Mouse (Mus musculus) olfactory bulb, adult 2 months (tissue): ENCODE measurements at regions not wholly inside any gene's neighbourhood (a gene's known extent, or its start where the extent isn't known, plus 50 kb on each side); places are given as distances from the start of the nearest gene placed in this dataset.

Experiments
- H3K27ac ChIP-seq: fragments of 200-500 bp; 2 replicates; pipeline ENCODE4 v1.5.1; 2012; ENCODE audit warnings: low read depth, low read length; ENCODE audit not compliant: insufficient read depth
- H3K4me1 ChIP-seq: fragments of 200-500 bp; 2 replicates; pipeline ENCODE4 v1.6.1; 2012; ENCODE audit warnings: low read length; ENCODE audit not compliant: control insufficient read depth, insufficient read depth
- H3K4me3 ChIP-seq: fragments of 200-500 bp; 2 replicates; pipeline ENCODE4 v1.5.1; 2012; ENCODE audit warnings: mild to moderate bottlenecking, low read depth, low read length, moderate library complexity; ENCODE audit not compliant: insufficient read depth
- CTCF ChIP-seq: fragments of 200-500 bp; IDR thresholded peaks from 2 replicates; pipeline ENCODE4 v1.5.1; 2012; ENCODE audit warnings: low read depth, mild to moderate bottlenecking, low read length, moderate library complexity; ENCODE audit not compliant: insufficient read depth
- POLR2A ChIP-seq: fragments of 200-500 bp; IDR thresholded peaks from 2 replicates; pipeline ENCODE4 v1.6.1; 2012; ENCODE audit warnings: mild to moderate bottlenecking, low read depth, low read length, moderate library complexity; ENCODE audit not compliant: insufficient read depth
- WGBS: fragments of 180-500 bp; shearing (Covaris S2); methylation state at CpG from one replicate; pipeline ENCODE4 v1.1.7; 2018; 5-methylcytosine and 5-hydroxymethylcytosine counted together

DNA sequence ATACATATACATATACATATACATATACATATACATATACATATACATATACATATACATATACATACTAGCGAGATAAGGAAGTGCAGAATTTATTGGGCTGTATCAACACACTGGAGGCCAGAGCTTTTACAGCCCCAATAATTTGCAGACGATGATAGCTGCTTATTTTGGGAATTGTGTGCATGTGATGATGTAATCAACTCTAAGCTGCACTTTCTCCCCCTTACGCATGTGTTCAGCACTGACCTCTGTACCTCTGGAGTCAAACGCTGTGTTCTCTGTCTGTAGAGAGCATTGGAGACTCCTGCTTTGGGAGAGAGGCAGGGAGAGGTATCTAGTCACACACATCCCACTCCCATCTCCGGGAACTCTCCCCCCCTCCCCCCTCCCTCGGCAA is 52.0 kb upstream of the Ppara start:
- peak overlapping the region; percentile 67 for H3K27ac ChIP-seq
- 6% methylated on average over 6 of the region's 6 CpGs for WGBS
- TF ChIP-seq CTCF: no peak
- no peak for TF ChIP-seq POLR2A
- H3K4me3 ChIP-seq: peak overlapping the region; percentile 44
- H3K4me1 ChIP-seq: peaks cover 56% of the 10 kb centered on the region

DNA sequence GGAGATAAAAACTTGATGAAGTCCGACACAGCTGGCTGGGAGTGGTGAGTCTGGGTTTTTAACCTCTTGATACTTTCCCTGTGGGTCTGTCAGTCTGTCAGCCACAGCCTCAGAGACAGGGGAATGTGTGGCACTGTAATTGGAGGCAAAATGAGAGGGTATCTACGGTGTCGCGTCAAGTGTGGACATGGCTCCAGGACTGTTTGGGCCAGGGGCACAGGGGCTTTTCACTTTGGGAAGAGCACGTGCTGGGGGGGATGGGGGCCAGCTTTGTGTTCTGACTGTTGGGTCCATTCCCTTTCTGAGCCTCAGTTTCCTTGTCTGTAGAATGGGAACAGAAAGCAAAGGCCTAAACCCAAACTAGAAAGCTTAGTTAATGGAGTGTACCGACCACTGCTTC is 51.5 kb upstream of the Ppara start:
- TF ChIP-seq POLR2A: no peak
- Histone ChIP-seq H3K4me1 (peaks cover 56% of the 10 kb centered on the region), H3K27ac (peak overlapping the region; percentile 67), H3K4me3 (peak overlapping the region; percentile 44)
- WGBS: 28% methylated on average over 6 of the region's 6 CpGs

DNA sequence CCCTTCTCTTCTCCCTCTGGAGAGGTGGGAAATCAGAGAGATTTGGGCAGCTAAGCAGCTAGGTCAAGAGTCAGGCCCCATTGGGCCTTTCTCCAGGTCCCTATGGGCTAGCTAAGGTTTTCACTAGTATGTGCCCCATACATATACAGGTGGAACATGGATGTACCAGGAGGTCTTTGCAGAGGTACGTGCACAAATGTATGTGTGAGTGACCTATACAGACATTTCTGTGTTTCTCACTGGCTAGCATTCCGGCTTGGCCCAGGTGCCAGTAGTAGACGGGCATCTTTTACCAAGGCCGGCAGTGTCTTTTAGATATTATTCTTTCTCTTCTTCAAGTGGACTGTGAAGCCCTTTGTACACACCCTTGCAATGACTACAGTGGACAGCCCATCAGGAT is 51.1 kb upstream of the Ppara start:
- 27% methylated on average over 4 of the region's 4 CpGs for WGBS
- TF ChIP-seq POLR2A (no peak), CTCF (no peak)
- Histone ChIP-seq H3K4me1 (peaks cover 57% of the 10 kb centered on the region), H3K4me3 (peak overlapping the region; percentile 44), H3K27ac (peak overlapping the region; percentile 67)

DNA sequence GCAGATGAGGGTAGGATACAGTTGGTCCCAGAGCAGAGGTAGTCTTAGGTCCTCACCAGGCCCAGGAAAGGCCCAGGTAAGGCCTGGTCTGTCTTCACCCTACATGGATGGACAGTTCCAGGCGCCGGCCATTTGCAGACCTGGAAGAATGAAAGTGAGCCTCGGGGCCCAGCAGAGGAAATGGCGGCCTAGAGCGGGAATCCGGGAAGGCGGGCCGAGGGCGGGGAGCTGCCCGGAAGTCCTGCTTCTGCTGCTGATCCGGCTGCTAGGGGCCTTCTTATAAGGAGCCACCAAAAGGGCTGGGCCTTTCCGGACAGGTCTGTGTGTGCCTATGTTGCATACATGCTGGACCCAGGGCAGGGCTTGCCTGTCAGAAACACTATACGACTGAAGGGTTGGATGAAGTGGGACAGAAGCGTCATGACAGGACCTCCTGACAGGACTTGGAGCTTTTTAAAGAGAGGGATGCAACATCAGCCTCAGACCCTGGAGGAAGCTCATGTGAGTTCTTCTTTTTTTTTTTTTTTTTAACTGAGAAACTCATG is 50.5 kb upstream of the Ppara start:
- Histone ChIP-seq H3K4me3 (peak overlapping the region; percentile 37), H3K4me1 (peaks cover 55% of the 10 kb centered on the region), H3K27ac (peak overlapping the region; percentile 67)
- TF ChIP-seq POLR2A (no peak), CTCF (no peak)
- WGBS: 30% methylated on average over 14 of the region's 14 CpGs

DNA sequence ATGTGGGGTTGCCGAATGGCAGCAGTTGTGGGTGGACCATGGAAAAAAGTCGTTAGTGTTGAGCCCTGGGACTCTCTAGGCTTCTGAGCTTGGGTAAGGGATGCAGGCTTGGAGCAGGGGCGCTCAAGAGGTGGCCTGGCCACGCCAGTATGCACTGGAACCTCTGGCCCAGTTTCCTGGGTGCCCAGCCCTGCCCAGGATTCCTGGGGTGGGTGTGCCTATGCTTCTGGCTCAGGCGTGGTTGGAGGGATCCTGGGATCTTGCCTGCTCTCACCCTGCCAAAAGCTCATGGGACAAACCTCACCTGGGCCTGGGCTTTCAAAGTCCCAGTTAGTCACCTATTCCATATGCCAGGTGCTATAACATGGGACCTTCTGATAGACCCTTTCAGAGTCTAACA is 49.9 kb upstream of the Ppara start:
- TF ChIP-seq POLR2A (no peak), CTCF (no peak)
- WGBS: 24% methylated on average over 5 of the region's 5 CpGs
- Histone ChIP-seq H3K4me1 (peaks cover 60% of the 10 kb centered on the region), H3K27ac (peak overlapping the region; percentile 67), H3K4me3 (peak overlapping the region; percentile 20)
